Mouse (Mus musculus) ES-CJ7 (cell line): ENCODE data around the gene Mrpl55.
"Not testable (repeated sequence)": the region's sequence is repeated elsewhere in the genome, so short reads cannot be mapped to it uniquely, and the experiment has no call there.

ENCODE experiments used
- DNase-seq: peaks from one replicate; pipeline ENCODE4 v3.0.0; 2011; ENCODE audit warnings: low read depth, low spot score

Mrpl55 gene

GRCm38 (mm10) chr11:59191231-59192058 is 10.8 kb upstream of the Mrpl55 start:
- peak; percentile 93 for DNase-seq

DNA sequence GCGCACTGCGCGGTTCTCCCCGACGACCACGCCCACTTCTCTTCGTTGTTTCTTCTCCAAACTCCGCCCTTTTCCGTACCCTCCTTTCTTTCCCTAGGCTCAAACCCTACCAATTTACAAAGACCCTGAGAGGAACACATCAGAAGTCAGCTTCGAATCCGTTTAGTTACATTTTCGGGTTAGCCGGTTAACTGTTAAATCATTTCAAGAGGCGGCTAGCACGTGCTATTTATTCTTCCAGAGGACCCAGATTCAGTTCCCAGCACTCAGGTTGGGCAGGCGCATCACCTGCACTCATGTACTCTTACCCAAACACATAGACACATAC is 10.3 kb upstream of the Mrpl55 start, which contains the start of gene Guk1:
TSS of gene Guk1 (minus strand) at position 154 of the 328 bp plus-strand sequence.
- no peak for DNase-seq

DNA sequence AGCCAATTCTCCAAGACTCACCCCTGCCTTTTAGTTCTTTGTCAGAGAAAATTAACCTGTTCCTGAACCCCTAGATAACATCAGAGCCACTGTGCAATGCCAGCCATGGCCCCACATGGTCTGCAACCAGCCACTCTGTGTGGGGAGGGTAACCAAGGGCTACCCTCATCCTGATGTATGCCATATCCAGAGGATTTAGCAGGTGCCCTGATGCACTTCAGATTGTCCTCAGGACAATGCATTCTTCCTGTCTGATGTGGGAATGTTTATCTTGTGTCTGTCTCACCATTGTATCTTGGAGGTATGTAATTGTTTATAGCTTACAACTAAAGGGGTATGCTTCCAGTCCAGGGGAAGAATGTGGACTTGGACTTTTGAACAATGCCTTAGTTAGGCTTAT is 6.1 kb upstream of the Mrpl55 start:
- DNase-seq: no peak

DNA sequence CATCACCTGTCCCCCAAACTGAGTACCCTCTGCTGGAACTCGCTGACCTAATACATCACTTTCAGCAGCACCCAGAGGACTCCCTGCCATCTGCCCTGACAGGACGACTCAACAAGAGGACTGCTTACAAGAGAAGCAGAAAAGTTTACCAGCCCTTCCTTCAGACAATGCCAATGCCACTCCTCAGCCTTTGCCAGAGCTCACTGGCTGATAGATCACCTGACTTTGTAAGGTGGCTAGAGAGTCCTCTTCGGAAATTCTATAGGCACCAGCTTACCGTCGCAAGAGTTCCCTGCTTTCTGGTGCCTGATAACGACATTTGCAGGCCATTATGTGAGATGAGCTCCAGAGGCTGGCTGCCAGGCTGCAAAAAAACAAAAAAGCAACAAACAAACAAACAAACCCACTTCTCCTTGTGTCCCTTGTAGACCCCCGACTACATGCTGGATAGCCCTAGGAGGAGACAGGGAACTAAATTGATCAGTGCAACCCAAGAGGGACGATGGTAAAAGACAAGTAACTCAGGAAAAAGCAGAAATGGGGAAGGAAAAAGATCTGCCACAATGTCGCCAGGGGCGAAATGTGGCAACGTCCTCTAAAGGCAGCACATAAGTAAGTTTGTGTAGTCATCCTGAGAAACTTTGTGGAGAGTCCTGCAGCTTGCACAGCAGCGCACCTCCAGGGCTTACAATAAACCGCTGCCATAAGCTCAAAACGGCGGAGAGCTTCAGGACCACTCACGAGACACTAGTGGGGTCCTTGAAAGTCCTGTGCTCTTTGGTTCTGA is 877 bp upstream of the Mrpl55 start:
- DNase-seq: no peak

GRCm38 (mm10) chr11:59208153-59208831 is 6.0 kb downstream of the Mrpl55 start, which contains the start of gene 2310033P09Rik:
2310033P09Rik (plus strand) TSS chr11:59208321.
- DNase-seq: peak; percentile 96

GRCm38 (mm10) chr11:59209003-59209441 is 6.7 kb downstream of the Mrpl55 start:
- DNase-seq: peak; percentile 82

- DNase-seq: no peak
These were observed 7.3 kb downstream of the Mrpl55 start for GRCm38 (mm10) chr11:59209580-59209979.

DNA sequence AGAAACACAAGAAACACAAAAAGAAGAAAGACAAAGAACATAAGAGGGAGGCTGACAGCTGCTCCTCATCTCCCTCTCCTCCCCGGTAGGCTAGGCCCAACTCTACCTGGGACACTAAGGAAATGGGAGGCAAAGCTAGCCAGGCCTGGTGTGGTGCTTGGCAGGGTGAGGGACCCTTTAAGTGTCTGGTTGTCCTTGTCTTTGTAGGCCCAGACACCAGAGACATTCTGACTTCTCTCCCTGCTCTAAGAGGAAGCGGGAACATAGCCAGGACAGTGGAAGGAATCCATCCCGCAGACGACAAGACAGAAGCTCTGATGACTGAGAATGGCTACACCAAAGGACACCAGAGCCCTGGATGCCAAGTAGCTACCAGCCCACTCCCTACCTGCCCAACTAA is 7.7 kb downstream of the Mrpl55 start:
- no peak for DNase-seq

DNA sequence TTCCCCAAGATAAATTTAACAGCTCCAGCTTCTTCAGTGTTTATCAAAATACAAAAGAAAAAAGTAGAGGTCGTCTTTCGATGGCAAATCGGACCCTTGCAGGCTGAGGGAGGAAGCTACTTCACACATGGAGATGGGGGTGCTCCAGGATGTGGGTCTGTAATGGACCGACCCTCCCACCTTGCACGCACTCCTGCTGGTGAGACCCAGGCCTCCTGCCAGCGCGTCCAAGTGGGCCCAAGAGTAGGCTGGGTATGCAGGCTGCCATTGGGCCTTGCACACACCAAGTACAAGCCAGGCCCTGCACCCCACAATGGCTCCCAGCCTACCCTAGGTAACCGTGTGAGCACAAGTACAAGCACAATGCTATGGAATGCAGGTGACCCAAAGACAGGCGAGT is 9.3 kb downstream of the Mrpl55 start:
- not testable (repeated sequence) for DNase-seq

- DNase-seq: not testable (repeated sequence)
These were observed 10.0 kb downstream of the Mrpl55 start for GRCm38 (mm10) chr11:59212320-59212719.

GRCm38 (mm10) chr11:59212892-59213494 is 10.7 kb downstream of the Mrpl55 start:
- DNase-seq: no peak

- DNase-seq: no peak
These were observed 14.7 kb downstream of the Mrpl55 start for GRCm38 (mm10) chr11:59216955-59217354.

DNA sequence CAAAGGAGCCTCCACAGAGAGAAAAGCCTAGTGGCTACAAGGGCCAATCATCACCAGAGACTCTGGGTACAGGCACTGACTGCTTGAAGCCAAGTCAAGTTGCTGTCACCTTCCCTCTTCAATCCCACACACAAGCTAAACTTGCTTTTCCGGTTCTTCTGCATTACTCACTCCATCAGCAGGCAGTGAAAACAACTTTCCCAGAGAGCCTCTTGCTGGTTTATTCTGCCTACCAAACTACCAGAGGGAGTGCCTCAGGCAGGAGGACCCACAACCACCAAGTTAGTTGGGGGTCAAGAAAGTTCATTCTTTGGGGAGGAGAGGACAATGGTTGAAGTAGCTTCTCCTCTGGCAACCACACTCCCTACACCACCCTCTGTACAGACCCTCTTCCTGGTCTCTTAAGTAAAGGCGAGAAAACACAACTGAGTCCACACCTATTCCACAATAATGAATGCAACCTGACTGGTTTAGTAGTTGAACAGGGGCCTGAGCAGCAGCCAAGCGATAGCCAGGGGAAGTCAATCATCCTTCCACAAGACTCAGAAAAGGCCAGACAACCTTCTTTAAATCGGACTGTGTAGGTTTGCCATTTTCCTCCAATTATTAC is 16.2 kb downstream of the Mrpl55 start:
- no peak for DNase-seq

- peak; percentile 82 for DNase-seq
These were observed 16.8 kb downstream of the Mrpl55 start for GRCm38 (mm10) chr11:59219064-59219463.

DNA sequence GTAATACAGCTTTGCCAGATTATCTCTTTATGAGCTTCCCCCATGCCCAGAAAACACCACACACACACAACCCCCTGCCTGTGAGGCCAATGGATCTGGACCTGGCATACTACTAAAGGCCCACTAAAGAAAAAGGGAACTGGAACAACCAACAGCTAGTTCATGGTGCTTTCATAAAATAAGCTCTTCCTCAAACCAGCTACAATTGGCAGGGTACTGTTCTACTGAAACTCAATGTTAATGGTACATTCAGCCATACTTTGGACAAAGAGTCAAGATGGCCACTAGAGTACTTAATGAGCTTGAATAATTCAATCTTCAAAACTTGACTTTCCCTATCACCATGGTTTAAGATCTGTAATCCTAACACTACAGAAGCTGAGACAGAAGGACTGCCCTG is 19.3 kb downstream of the Mrpl55 start:
- no peak for DNase-seq

- no peak for DNase-seq
These were observed 20.0 kb downstream of the Mrpl55 start for GRCm38 (mm10) chr11:59222306-59222705.

DNA sequence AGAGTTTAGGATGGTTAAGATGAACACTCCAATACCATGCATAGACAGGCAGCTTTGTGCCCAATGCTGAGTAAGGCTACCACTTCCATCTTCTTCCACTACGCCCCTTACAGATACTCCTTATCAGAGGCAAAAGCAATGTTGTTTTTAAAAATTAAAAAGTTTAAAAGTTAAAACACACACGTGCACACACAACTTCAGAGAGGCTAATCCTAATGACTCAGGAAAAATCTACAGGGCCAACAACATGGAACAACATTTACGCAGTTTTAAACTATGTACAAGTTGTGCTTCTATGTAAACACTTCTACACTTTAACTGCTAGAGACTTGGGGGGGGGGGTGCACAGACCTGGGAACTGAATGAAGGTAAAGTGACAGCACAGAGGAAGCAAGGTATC is 21.7 kb downstream of the Mrpl55 start:
- no peak for DNase-seq

GRCm38 (mm10) chr11:59224470-59224869 is 22.2 kb downstream of the Mrpl55 start:
- DNase-seq: no peak

DNA sequence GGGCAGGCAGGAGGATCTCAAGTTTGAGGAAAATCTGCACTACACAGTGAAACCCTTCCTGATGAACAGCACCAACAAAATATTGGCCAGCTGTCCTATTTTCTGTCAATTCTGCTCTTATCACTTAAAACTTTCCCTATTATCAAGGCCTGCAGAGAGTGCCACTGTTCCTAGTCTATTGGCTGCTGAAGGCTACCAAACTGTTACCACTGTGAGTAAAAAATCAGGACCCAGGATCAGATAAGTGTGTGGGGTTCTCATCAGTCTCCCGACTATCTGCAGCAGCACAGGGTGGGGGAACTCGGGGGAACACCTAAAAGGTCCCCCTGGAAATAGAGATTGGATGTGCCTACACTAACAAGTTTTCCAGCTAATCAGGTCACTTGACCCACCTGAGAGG is 22.9 kb downstream of the Mrpl55 start:
- DNase-seq: no peak

DNA sequence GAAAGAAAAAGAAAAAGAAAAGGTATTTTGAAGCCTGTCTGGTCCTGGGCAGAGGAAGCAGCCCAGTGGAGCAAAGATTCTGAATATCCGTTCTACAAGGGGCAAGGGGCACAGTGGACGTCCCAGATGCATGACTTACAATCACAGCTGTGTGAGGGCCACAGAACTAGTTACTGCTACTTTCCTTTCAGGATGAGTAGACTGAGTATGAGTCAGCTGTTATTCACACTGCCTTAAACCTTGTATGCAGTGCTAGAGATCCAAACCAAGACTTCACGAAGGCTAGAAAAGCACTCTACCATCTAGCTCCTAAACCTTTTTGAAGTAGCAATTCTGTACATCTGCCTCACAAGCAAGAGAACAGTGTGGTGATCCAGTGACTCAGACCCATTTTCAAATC is 24.0 kb downstream of the Mrpl55 start:
- no peak for DNase-seq
